Mouse (Mus musculus): ENCODE measurements around the gene Gm9745.
"Not testable (repeated sequence)": the region's sequence is repeated elsewhere in the genome, so short reads cannot be mapped to it uniquely, and the experiment has no call there.

The Gm9745 gene

DNA sequence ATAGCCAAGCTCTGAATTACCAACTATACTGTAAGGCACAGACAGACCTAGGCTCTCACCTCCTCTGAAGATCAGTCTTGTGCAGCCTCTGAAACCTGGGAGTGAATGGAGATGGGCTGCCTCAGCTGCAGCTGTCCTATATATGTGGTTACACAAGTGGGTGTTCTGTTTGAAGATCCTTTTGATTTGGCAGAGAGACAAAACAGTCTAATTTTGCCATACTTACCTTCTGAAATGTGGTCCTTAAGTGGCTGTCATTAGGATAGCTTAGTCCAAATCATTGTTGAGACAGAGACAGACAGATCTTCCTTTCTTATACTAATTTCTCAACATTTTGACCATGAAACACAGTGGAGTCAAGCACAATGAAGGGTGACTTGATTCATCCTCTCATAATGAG, at the start of gene Gm9745:
Gene Gm9745 (minus strand): TSS at position 101 of the 400 bp plus-strand sequence.
- not testable (repeated sequence) for DNase-seq (ENCODE audit: low spot score in 2 of 2)

DNA sequence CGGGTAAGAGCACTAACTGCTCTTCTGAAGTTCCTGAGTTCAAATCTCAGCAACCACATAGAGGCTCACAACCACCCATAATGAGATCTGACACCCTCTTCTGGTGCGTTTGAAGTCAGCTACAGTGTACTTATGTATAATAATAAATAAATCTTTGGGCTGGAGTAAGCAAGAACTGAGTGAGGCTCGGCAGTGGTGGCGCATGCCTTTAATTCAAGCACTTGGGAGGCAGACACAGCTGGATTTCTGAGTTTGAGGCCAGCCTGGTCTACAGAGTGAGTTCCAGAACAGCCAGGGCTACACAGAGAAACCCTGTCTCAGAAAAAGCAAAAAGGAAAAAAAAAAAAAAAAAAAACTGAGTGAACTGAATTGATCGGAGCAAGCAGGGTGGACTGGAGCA, 49.2 kb upstream of the Gm9745 start:
- DNase-seq (ENCODE audit: low spot score in 2 of 2) = not testable (repeated sequence)

- DNase-seq (ENCODE audit: low spot score in 2 of 2) = peak; percentile 82 to 95
Observed at GRCm38 (mm10) chr13:8995990-8996786, 48.2 kb upstream of the Gm9745 start, which contains the start of gene Gtpbp4. TSS of gene Gtpbp4 (minus strand) at chr13:8996083.

DNA sequence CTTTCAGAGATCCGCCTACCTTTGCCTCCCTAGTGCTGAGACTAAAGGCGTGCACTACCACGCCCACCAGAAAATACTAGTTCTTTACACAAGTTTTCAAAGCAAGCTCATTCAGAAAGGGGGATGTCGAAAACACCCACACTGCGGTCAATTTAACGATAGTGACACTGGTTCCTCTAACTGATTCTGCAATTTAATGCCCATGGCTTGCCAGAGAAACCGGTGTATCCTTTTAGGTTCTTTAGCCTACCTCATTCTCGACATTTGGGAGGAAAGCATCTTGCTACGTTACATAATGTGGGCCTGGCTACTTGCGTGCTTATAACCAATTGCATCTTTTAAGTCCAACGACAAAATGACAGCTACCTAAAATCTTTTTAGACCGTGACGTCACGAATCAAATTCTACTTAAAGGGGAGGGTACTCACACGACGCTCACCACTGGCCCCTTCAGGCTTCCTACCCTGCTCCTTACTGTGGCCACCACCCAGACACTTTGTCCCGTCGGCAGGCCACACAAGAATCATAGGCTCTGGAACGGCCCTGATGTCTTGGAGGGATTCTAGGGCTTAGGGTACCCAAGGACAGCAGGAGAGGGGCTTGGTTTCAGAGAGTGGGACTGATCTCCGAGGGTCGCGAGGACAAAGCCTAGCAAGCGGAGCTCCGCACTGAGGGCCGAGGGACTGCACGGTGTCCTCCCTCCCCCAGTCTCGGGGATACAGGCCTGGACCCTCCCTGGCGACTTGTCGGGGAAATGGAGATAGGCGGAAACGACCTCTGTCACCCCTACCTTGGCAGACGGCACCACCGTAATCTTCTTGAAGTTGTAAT, 47.3 kb upstream of the Gm9745 start:
- DNase-seq (ENCODE audit: low spot score in 2 of 2) = no peak

DNA sequence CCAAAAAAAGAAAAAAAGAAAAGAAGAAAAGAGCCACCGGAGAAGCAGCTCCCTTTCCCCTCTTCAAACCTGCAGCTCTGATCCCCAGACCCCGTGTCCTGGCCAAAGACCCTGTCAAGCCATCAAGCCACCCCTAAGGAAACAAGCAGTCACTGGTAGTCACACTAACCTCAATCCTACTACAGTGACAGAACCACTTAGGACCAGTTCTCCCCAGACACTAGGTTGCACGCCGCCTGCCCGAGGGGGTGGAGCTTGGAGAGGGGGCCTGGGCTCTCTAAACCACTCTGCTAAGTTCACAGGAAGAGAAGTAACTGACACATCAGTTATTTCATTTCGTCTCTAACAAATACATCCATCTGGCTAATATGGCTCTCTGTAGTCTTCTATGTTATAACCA, 44.2 kb upstream of the Gm9745 start:
- DNase-seq (ENCODE audit: low spot score in 2 of 2) = no peak

- no peak for DNase-seq (ENCODE audit: low spot score in 2 of 2)
Observed at GRCm38 (mm10) chr13:8972972-8973371, 24.9 kb upstream of the Gm9745 start.

DNA sequence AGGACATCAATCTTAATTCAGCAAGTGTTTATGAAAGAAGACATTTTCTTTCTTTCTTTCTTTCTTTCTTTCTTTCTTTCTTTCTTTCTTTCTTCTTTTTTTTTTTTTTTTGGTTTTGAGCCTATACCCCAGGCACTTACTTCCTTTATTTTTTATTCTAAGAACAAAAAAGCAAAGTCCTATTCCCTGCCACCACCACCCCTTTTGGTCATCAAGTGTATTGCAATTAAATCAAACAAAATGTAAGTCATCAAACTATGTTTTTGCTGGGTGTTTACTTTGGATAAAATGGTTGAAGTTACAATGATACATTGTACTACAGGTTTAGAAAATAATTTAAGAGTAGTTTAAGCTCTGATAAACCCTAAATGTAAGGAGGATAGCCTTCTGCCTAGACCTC, 24.3 kb upstream of the Gm9745 start:
- no peak for DNase-seq (ENCODE audit: low spot score in 2 of 2)

DNA sequence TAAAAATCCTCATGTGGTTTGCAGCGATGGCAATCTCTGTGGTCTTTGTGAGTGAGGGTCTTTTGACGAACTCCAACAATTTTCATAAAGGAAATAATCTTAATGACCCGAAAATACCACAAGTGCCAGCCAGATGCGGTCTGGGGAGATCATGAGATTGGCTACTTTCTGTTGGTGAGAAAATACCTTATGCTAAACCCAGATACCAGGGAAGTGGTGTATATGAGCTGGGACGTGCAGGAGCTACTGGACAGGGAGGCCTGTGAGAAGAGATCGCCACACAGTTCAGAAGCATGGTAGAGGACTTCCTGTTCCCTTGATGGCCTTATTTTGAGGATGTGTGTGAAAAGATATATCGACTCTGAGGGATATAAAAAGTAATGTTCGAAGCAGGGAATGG, 19.7 kb upstream of the Gm9745 start:
- no peak for DNase-seq (ENCODE audit: low spot score in 2 of 2)

- no peak for DNase-seq (ENCODE audit: low spot score in 2 of 2)
Observed at GRCm38 (mm10) chr13:8965224-8965623, 17.2 kb upstream of the Gm9745 start.

DNA sequence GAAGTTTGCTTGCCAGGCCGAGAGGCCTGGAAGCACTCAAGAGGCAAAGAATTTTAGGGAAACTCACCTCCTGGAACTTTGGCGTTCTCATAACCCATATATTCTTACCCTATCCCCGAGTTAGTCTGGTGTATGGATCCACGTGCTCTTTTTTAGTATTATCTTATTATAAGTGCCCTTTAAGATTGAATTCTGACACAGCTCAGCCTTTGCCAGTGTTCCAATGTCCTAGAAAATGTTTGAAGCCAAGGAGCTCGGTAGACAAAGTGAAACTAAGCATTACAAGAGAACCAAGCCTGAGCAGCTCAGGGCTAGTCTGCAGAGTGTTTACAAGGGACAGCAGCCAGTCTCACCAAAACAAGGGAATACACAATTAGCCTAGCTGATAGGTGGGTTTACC, 14.2 kb upstream of the Gm9745 start:
- DNase-seq (ENCODE audit: low spot score in 2 of 2) = not testable (repeated sequence)

GRCm38 (mm10) chr13:8961128-8961888, 13.3 kb upstream of the Gm9745 start:
- DNase-seq (ENCODE audit: low spot score in 2 of 2) = not testable (repeated sequence)

DNA sequence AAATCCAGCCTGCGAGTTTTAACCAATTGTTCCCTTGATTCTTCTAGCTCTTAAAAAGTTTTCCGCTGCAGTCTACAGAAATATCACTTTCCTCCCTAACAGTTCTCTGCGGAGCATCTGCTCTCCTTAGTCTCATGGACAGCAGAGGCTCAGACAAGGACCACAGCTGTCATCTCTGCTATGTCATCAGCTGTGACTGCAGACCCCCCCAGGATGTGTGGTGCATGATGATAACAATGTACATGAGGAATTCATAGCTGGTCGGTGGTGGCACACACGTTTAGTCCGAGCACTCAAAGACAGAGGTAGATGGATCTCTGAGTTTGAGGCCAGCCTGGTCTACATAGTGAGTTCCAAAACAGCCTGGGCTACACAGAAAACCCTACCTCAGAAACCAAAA, 11.5 kb upstream of the Gm9745 start:
- DNase-seq (ENCODE audit: low spot score in 2 of 2) = not testable (repeated sequence)

DNA sequence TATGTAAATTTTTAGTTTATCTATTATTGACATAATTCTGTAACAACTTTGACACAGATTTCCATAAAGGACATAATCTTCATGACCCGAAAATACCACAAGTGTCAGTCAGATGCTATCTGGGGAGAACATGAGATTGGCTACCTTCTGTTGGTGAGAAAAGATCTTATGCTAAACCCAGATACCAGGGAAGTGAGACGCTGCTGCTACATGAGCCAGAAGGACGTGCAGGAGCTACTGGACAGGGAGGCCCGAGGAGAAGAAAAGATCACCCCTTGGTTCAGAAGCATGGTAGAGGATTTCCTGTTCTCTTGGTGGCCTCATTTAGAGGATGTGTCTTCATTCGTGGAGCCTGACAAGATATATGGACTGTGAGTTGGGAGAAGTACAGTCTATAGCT, 11.0 kb upstream of the Gm9745 start:
- DNase-seq (ENCODE audit: low spot score in 2 of 2) = not testable (repeated sequence)

GRCm38 (mm10) chr13:8956873-8957272, 8.8 kb upstream of the Gm9745 start:
- not testable (repeated sequence) for DNase-seq (ENCODE audit: low spot score in 2 of 2)

DNA sequence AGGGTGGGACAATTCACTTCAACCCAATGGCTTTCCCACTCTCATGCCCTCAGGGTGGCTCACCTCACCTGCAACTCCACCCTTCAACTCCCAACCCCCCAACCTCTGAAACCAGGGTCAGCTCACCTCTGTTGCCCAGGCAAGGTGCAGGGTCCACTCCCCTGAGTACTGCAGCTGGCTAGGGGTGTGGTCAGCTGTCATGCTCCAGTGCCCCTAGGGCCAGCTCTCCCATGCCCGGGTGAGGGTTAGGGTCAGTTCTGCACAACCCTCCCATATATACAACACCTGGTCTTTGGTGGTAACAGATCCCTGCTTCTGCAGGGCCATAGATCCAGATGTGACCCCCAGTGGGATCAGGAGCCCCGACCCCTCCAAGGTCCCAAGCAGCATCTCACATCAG, 7.1 kb upstream of the Gm9745 start:
- DNase-seq (ENCODE audit: low spot score in 2 of 2) = not testable (repeated sequence)

- DNase-seq (ENCODE audit: low spot score in 2 of 2) = not testable (repeated sequence)
Observed at GRCm38 (mm10) chr13:8952563-8952962, 4.5 kb upstream of the Gm9745 start, which contains the start of gene Idi2. TSS of gene Idi2 (plus strand) at chr13:8952863.

DNA sequence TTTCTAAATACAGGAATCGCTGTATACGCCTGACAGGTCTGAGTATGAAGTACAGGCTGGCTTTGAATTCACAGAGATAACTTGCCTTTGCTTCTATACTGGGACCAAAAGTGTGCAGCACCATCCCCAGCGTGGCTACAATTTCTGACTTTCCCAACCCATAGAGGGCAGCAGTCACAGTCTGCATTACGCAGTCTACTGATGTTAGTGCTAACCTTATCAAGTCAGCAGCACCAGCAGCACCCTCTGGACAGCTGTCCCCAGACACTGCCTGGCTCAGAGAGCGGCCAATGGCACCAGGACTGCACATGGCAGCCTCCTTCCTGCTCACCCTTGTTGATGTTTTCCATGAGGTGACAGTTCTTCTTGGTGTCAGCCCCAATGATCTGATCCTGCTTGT, 4.2 kb downstream of the Gm9745 start:
- not testable (repeated sequence) for DNase-seq (ENCODE audit: low spot score in 2 of 2)

DNA sequence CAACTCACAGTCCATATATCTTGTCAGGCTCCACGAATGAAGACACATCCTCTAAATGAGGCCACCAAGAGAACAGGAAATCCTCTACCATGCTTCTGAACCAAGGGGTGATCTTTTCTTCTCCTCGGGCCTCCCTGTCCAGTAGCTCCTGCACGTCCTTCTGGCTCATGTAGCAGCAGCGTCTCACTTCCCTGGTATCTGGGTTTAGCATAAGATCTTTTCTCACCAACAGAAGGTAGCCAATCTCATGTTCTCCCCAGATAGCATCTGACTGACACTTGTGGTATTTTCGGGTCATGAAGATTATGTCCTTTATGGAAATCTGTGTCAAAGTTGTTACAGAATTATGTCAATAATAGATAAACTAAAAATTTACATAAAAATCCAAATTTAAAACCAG, 6.3 kb downstream of the Gm9745 start:
- DNase-seq (ENCODE audit: low spot score in 2 of 2) = not testable (repeated sequence)

GRCm38 (mm10) chr13:8941110-8941509, 6.9 kb downstream of the Gm9745 start:
- DNase-seq (ENCODE audit: low spot score in 2 of 2) = not testable (repeated sequence)

DNA sequence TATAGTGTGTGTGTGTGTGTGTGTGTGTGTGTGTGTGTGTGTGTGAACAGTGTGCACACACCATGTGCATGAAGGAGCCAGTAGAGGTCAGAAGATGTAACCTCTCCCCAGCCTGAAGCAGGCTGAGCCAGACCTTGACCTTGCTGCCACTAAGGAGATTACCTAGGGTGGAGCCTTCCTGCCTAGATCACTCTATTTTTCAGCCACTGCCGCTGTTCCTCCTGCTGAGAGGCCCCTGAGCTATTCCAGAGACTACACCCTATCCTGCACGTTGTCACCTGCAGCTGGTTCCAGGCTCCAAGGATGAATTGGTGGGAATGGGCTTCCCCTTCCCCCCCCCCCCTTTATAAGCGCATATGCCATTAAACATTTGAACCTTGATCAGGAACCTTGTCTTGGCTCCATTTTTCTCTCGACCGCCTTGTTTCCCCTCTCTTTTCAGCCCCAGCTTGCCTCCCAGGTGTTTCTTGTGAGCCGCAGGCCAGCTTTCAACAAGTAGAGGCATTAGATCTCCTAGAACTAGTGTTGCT, 10.4 kb downstream of the Gm9745 start:
- DNase-seq (ENCODE audit: low spot score in 2 of 2) = not testable (repeated sequence)

- no peak for DNase-seq (ENCODE audit: low spot score in 2 of 2)
Observed at GRCm38 (mm10) chr13:8933499-8933898, 14.5 kb downstream of the Gm9745 start.

DNA sequence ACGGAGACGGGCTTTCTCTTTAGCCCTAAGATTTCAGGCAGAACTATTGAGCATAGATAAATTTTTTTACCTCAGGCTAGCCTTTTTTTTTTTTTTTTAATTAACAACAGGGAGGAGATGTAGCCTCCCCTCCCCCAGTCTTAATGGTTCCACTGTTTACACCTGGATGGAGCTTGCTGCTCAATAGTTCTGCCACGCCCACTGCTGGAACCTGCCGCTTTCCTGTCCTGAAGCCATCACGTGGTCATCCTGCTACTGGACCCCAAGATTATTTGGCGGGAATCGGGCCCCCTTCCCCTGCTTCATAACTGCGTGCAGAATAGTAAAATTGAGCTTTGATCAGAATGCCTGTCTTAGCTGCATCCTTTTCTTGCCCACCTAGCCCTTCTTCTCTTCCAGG, 34.1 kb downstream of the Gm9745 start:
- not testable (repeated sequence) for DNase-seq (ENCODE audit: low spot score in 2 of 2)
